Mouse (Mus musculus) bone marrow macrophage, adult 2 months (primary cell): ENCODE results near the gene Tcf7. TPM values are rescaled to one million over a fixed set of nuclear protein-coding genes. Genes with fewer than 3 reads are reported as not detected.

Source experiments
- H3K27ac ChIP-seq: 2 replicates; pipeline ENCODE4 v1.5.1; 2012; ENCODE audit warnings: low read depth, low read length; ENCODE audit not compliant: insufficient read depth
- H3K4me1 ChIP-seq: 2 replicates; pipeline ENCODE4 v1.6.1; 2012; ENCODE audit warnings: low read length; ENCODE audit not compliant: control insufficient read depth, insufficient read depth
- H3K4me3 ChIP-seq: 2 replicates; pipeline ENCODE4 v1.5.1; 2012; ENCODE audit warnings: mild to moderate bottlenecking, low read length, moderate library complexity; ENCODE audit not compliant: insufficient read depth
- CTCF ChIP-seq: IDR thresholded peaks from 2 replicates; pipeline ENCODE4 v1.5.1; 2012; ENCODE audit warnings: low read depth, mild to moderate bottlenecking, low read length, moderate library complexity
- POLR2A ChIP-seq: IDR thresholded peaks from 2 replicates; pipeline ENCODE4 v1.6.1; 2012; ENCODE audit warnings: mild to moderate bottlenecking, low read depth, low read length, borderline replicate concordance
- polyA plus RNA-seq: library from polyadenylated mRNA; stranded (reverse); fragments of >200 nt; gene quantifications from 2 replicates; pipeline ENCODE4 v1.2.4, GENCODE M21; 2012; ENCODE audit not compliant: missing spikeins, insufficient read depth, insufficient read length

Tcf7 gene
- polyA plus RNA-seq, 1 experiment = not detected

DNA sequence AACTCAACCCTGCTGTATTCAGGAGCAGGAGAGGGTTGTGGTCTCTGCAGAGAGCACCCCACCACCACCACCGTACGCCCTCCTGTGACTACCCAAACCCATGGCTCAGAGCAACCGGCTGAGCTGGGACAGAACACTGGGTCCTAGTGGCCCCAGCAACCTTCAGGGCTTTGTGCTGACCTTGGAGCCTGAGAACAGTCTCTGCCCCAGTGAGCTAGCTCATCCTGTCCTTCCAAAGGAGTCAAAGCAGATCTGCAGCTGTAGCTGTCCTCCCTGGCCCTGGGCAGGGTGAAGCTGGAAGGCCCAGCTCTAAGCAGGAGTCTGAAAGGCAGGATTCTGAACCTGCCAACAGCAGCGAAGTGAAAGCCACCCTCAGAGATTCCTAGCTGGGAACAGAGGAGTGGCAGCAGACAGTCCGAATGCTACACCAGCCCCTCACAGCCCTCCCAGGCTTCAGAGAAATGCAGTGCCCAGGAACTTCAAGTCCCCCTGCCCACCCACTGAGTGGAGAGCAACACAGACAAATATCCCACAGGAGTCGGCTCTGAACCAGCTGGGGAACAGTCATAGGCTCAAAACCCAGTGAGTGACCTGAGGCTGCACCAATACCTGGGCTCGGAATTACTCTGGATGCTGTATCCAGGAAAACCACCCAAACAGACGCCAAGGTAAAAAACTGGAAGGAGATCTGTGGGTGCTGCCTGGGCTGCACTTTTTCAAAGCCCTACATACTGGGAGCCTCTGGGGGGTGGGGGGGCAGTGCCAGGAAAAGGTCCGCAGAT is 6.8 kb downstream of the Tcf7 start:
- TF ChIP-seq POLR2A (no peak), CTCF (no peak)
- H3K4me1 ChIP-seq = no peaks in the 10 kb centered on the region
- H3K27ac ChIP-seq = no peak overlapping the region
- H3K4me3 ChIP-seq = no peak overlapping the region

DNA sequence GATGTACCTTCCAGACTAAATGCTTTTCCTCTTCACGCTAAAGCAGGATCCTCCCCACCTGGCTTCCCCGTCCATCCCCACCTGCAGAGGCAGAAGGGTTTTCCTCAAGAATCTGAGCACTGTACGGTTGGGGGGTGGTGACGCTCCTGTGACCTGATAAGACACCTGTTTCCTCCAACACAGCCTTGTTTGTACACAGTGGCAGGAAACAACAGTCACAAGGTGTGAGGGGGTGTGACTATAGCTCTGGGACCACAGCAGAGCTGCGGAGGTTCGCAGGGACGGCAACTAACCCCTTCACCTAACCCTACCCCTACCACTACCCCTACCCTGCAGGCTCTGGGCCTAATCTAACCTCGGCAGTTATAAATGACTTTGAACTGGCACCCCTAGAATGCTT is 7.4 kb downstream of the Tcf7 start:
- Histone ChIP-seq H3K4me3 (no peak overlapping the region), H3K4me1 (no peaks in the 10 kb centered on the region), H3K27ac (no peak overlapping the region)
- TF ChIP-seq CTCF (no peak), POLR2A (no peak)

DNA sequence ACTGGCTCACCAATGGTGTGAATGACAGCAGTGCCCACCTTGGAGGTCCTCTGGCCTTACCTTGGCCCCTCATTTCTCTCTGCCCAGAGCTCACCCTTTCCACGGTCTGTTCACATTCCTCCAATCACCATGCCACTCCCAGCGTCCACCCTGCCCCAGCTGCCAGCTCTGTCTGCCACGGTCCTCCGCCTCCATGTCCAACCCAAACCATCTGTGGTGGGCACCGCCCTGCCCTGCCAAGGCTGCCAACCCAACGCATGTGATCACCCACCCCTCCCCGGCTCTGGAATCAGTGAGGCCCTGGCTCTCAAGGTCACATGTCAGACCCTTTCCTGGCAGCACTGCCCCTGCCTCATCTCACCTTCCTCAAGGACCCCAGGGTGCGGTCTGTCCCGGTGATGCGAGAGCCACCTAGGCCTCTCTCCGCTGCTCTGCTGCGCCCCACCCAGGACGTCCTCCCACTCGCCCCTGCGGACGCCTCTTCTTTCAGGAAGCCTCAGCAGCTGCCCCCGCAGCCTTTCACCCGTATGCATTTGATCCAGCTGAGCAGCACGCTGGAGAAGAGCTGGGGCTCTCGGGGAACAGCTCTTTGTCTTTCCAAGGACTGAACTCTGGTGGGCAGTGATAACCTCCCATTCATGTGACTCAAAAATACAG is 8.2 kb downstream of the Tcf7 start:
- H3K4me3 ChIP-seq = no peak overlapping the region
- no peak overlapping the region for H3K27ac ChIP-seq

DNA sequence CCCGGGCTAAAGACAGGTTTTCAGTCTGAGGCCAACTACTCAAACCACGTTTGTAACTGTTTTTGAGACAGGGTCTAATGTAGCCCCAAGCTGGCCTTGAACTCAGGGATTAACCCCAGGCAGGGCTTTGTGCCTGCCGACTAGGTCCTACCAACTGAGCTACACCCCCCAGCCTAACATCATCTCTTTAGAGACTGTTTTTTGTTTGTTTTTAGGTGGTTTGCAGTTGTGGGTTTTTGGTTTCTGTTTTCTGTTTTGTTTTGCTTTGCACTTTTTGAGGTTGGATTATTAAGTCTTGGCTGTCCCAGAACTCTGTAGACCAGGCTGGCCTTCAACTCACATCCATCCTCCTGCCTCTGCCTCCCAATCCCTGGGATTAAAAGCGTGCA is 8.9 kb downstream of the Tcf7 start:
- H3K4me1 ChIP-seq = no peaks in the 10 kb centered on the region
- no peak for TF ChIP-seq POLR2A
- TF ChIP-seq CTCF = no peak
- no peak overlapping the region for H3K27ac ChIP-seq
- H3K4me3 ChIP-seq = no peak overlapping the region

More for the DNA sequence above, 8.2 kb downstream of the Tcf7 start:
- H3K4me1 ChIP-seq = no peaks in the 10 kb centered on the region
- TF ChIP-seq CTCF (no peak), POLR2A (no peak)

DNA sequence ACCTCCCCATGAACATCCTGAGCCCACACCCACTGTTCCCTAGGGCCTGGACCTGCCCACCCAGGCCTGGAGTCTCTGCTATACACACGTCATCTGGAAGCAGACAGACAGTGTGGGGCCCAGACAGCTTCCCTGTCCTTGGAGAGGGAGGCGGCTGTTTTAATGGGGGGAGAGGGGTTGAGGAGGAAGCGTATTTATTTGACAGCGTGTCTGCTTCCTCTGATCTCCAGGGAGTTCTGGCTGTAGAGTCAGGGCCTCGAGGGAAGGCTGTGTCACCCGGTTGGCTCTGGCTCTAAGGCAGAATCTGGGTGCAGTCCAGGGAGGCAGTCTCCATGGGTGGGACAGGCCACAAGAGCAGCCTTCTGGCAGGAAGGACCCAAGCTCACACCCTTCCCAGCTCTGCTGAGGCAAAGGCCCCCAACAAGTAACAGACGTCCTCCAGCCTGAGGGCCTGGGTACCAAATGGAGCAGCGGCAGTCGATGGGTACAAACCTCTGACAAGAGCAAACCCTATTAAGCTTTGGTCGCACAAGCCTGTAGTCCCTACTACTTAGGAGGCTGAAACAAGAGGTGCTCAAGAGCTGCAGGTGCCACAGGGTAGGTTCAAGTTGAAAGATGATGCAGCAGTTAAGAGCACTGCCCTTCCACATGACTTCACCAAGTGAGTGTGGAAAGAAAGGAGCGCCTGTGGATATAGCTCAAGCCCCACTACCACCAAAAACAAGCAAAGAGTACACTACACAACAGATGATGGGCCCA is 9.5 kb downstream of the Tcf7 start:
- Histone ChIP-seq H3K4me3 (no peak overlapping the region), H3K4me1 (no peaks in the 10 kb centered on the region), H3K27ac (no peak overlapping the region)
- no peak for TF ChIP-seq CTCF
- no peak for TF ChIP-seq POLR2A

DNA sequence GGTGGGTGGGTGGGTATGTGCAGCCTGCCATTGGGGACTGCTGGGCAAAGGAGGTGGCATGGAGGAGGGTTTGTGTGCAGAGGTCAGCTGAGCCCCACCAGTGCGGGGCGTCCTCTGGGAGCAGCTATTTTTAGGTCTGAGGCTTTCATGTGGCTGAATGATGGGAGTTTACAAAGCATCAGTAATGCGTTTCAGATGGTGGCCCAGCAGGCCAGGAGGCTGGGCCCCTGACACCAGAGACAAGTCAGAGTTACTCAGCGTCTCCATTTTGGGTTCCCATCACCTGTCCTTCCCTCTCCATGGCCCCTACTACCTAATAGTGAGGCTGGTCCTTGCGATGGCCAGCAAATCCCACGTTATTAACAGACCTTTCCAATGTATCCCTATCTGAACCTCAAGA is 10.2 kb downstream of the Tcf7 start:
- no peak overlapping the region for H3K4me3 ChIP-seq
- no peaks in the 10 kb centered on the region for H3K4me1 ChIP-seq
- H3K27ac ChIP-seq = no peak overlapping the region
- TF ChIP-seq POLR2A (no peak), CTCF (no peak)

DNA sequence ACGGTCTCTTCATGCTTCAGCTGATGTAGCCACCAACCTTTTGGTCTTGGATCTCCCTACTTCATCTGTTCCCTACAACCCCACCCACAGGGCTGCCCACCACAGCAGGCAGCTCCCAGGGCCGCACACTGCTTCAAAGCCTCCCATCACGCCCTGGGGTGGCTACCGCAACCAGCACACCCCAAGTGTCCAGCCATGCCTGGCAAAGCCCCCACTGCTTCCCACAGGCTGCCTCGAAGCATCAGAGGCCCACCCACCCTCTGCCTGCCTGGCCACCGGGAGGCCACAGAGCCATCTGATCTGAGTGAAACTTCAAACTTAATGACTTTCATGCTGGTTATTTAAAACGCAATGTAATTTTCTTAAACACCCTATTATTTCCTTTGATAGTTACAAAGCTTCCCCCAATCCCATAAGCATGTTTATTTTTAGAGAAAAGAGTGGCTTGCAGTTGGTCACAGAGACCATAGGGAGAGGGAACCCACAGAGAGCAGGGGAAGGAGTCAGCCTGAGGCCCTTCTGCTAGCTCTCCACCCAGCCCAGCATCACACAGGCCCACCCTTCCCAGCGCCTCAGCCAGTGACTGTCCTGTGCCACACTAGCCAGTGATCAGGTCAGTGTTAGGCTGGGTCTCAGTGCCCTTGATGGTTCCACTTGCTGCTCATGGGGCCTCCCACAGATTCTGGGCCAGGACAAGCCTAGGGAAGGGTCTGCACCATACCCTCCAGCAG is 10.9 kb downstream of the Tcf7 start:
- no peak for TF ChIP-seq CTCF
- TF ChIP-seq POLR2A = no peak
- no peak overlapping the region for H3K4me3 ChIP-seq
- no peak overlapping the region for H3K27ac ChIP-seq
- no peaks in the 10 kb centered on the region for H3K4me1 ChIP-seq

DNA sequence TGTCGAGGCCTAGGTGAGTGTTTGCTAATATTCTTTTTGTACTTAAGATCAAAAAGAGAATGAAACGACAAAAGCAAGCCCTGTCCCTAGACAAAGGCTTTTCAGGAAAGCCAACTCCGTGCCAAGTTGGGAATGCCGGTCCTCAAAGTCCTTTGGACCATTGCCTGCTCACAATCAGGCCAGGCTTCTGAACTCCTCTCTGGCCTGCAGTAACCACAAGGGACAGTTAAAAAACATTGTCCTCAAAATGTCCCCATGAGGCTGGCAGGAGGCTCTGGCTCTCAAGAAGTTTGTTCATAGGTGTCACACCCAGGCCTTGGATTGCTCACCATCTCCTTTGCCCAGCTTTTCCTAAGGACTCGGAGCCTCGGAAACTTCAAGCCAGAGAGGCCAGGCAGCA is 13.0 kb downstream of the Tcf7 start:
- H3K4me1 ChIP-seq = no peaks in the 10 kb centered on the region
- no peak overlapping the region for H3K27ac ChIP-seq
- TF ChIP-seq CTCF = no peak
- TF ChIP-seq POLR2A = no peak
- H3K4me3 ChIP-seq = no peak overlapping the region

DNA sequence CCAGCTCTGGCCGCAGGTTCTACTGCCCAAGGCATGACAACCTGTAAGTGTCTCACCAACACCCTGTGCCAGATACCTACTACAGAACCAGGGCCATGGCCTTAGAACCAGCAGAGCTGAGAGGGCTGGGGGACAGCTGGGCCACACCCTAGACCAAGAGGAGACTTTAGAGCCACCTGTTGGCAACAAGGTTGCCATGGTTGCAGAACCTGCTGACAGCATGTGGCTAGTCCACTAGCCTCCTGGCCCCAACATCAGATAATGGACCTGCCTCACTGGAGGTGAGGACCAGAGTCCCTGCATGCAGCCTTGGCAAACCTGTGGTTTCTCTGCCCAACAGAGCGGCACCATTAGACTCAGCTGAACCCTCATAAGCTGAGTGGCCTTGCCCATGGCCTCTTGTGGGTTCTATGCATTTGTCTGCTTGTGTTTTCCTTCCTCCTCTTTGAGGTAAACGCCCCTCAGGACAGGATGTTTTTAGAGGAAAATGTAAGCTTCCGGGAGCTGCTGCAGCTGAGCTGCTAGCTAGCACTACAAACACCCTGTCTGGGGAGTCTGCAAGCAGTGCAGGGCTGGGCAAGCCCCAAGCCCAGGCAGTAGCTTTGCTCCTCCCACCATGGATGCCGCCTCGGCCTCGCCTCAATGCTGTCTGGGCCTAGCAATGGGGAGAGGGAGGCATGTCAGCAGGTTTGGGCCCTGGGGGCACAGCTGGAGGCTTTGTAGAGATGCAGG is 14.5 kb downstream of the Tcf7 start:
- no peak overlapping the region for H3K4me3 ChIP-seq
- no peak overlapping the region for H3K27ac ChIP-seq
- H3K4me1 ChIP-seq = no peaks in the 10 kb centered on the region
- no peak for TF ChIP-seq POLR2A
- no peak for TF ChIP-seq CTCF

DNA sequence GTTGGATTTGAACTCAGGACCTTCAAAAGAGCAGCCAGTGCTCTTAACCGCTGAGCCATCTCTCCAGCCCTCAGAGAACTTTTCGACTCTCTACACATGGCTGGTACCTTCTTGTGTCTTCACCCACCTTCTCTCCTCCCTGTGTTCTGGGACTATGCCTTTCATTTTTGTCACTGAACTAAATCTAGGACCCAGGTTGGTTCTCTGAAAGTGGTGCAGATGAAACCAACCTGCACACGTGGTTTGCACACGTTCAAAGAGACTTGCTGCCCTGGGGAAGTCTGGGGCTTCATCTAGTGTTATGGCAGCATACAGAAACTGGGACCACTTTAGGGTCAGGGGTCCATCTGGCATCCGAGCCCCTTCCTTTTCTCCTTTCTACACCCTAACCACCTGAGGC is 15.5 kb downstream of the Tcf7 start:
- TF ChIP-seq POLR2A (no peak), CTCF (no peak)
- H3K27ac ChIP-seq = no peak overlapping the region
- no peak overlapping the region for H3K4me3 ChIP-seq
- H3K4me1 ChIP-seq = no peaks in the 10 kb centered on the region
